Mouse (Mus musculus) ES-CJ7 (cell line): ENCODE results near the gene Asic5.

Source experiments
- DNase-seq: peaks from one replicate; pipeline ENCODE4 v3.0.0; 2011; ENCODE audit warnings: low read depth, low spot score

Gene Asic5

GRCm38 (mm10) chr3:81981990-81982389 lies at the start of gene Asic5:
Gene Asic5 (plus strand): TSS chr3:81982290.
- no peak for DNase-seq

GRCm38 (mm10) chr3:81933348-81933747 lies 48.7 kb upstream of the Asic5 start:
- no peak for DNase-seq

DNA sequence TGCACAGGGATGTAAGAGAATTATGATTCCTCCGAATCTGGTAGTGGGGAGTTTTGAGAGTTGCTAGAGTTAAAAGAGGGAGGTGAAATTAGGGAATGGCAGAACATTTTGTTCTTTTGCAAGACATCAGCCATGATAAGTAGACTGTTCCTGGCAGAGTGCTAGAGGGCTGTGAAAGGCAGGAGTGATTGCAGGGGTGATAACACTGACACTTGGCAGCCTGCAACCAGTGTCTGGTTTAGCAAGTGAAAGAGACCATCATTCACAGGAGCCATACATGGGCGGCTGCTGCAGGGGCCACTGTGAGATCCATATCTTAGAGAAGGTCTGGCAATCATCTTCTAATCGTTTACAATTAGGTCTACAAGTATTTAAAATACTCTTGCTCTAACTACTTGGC lies 43.2 kb upstream of the Asic5 start:
- no peak for DNase-seq

- DNase-seq = no peak
Observed at GRCm38 (mm10) chr3:81942341-81942740, 39.7 kb upstream of the Asic5 start.

- DNase-seq = no peak
Observed at GRCm38 (mm10) chr3:81943097-81943496, 39.0 kb upstream of the Asic5 start.

- no peak for DNase-seq
Observed at GRCm38 (mm10) chr3:81944851-81945393, 37.2 kb upstream of the Asic5 start.

- DNase-seq = no peak
Observed at GRCm38 (mm10) chr3:81949048-81949447, 33.0 kb upstream of the Asic5 start.

DNA sequence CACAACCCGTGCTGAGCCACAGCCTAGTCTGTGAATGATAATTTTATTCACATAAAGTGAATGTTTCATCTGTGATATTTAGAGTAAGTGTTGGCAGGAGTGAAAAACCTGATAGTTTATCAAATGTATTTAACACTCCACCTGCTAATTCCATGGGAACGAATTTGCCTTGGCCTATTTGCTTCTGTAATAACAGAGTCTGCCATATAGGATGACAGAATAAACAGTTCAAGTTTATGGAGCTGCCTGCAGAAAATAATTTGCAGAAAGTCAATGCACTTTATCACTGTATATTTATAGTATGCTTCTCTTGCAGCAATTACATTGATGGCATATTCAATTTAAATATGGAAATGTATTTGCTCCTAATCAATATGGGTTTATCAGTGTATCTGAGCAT lies 30.3 kb upstream of the Asic5 start:
- DNase-seq = no peak

DNA sequence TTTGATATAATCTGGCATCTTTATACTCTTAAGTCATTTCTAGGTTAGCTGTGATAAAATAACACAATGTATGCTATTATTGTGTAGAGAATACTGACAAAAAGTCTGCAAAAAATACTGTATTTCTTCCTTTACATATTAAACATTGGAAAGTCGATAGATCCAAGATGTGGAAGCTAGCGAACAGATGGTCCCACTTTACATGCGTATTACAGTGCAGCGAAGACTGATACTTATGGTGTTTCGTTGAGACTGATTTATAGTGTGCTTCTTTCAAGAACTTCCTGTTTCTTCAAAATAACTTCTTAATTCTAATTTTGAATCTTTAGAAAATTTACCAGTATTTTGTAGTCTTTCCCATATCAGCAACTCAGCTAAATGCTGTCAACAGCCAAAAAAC lies 24.6 kb upstream of the Asic5 start:
- no peak for DNase-seq

DNA sequence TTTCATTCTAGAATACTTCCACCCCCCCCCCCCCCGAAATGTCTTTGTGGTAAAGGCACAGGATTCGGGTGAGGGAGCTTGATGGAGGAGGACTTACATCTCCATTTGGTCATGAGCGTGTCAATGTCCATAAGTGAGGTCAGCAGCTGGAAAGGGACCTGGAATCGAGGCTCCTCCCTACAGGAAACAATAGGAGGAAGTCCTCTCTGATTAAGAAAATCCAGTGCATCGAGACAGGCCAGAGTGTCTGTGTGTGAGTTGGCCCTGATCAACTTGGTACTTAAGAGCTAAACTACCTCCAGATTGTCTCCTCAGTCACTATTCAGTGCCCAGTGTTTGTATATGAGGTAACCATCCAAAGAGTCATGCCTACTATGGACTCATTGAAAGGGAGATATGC lies 20.8 kb upstream of the Asic5 start:
- no peak for DNase-seq

DNA sequence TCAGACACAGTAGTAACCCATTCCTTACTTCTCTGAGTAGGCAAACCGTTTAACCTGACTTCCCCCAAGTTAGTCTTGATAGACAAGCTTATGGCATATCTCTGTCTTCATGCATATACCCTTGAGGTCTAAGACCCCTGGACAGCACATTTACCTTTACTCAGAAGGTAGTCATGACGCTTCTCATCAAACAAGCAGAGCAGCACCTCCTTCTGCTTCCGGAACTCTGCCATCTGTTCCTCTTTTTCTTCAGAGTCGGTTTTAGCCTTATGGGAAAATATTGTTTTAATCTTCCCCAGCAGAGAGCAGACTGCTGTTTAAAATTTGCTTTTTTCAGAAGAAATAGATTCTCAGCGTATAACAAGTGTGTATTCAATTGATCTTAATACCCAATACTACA lies 18.3 kb upstream of the Asic5 start:
- DNase-seq = no peak

GRCm38 (mm10) chr3:81964596-81964995 lies 17.5 kb upstream of the Asic5 start:
- DNase-seq = no peak

- DNase-seq = peak; percentile 2
Observed at GRCm38 (mm10) chr3:81975607-81976006, 6.5 kb upstream of the Asic5 start.

- no peak for DNase-seq
Observed at GRCm38 (mm10) chr3:81976102-81976501, 6.0 kb upstream of the Asic5 start, which contains the start of gene Tdo2. Gene Tdo2 (minus strand): TSS chr3:81976202.

- no peak for DNase-seq
Observed at GRCm38 (mm10) chr3:81981576-81981975, 514 bp upstream of the Asic5 start.

DNA sequence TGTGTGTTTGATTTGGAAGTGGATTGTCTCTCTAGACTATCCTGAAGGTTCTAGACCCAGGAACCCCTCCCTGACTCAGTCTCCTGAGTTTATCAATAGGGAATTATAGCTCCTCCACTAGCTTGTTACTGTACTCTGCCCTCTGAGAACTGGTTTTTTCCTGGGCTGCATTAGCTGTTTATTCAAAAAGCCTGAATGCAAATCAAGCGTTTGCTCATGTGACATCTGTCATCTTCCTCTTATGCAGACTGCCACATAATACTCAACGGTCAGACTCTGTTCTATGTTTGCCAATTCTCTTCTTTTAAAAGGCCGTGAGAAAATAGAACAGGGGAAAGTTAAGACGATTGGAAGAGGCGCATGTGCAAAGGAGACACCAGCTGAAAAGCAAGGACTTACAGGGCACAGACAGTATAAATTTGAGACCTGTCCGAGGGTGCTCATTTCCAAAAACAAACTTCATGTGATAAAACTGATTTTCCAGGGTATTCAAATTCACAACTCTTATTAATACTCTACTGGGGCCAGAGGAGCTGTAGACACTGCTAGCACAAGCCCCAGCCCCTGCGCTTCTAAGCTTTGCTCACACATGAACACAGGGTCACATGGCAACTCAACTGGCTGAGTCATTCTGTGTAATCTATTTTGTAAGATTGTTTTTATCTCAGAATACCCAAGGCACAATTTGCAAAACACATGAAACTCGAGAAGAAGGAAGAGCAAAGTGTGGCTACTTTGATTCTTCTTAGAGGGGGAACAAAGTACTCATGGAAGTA lies 1.2 kb downstream of the Asic5 start:
- no peak for DNase-seq

DNA sequence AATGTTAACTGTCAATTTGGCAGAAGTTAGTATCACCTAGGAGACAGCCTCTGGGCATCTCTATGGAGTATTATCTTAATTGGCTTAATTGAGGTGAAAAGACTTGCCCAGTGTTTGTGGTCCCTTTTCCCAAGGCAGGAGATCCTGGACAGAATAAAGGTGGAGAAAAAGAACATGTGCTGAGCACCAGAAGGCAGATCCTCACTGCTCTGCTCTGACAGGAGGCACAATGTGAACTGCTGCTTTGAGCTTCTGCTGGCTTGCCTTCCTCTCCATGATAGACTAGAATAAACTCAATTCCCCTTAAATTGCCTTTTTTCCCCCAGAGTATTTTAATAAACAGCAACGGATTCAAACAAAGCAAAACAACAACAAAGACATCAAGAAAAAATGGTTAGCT lies 3.0 kb downstream of the Asic5 start:
- no peak for DNase-seq

GRCm38 (mm10) chr3:81986103-81986502 lies 4.0 kb downstream of the Asic5 start:
- no peak for DNase-seq

DNA sequence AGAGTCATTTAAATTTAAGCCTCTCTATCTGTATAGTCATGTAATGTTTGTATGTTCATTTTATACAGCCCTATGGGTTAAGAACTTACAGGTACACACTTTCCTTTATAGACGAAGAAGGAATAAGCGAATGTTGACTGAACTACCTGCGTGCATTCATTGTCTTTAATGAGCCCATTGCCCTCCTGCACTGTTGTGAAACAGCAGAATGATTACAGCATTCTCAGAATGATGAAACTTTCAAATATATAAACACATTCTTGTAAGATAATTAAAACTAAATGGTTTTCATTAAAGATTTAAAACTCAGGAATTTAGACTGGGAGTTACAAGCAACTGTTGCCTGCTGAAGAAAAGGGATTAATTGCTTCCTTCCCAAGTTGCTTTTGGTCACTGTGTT lies 5.5 kb downstream of the Asic5 start:
- no peak for DNase-seq

DNA sequence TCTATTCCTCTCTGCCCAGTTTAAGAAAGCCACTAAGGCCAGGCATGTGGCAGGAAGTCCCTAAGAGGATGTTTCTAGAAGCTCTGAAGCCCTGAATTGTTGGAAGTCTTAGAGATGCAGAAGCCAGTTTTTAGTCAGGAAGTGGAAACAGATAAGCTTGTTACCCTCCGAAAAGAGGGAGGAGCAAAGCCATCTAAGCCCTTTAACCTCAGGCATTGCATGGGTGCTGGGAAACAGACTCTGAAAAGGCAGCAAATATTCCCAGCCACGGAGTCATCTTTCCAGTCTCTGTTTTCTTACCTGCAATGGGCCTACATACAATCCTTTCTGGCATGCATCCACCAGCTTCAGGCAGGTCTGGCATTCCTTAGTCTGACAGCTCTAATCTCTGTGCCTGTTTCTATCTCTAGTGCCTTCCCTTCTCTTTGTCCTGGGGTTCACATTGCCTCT lies 7.6 kb downstream of the Asic5 start:
- DNase-seq = no peak

GRCm38 (mm10) chr3:81990531-81990930 lies 8.4 kb downstream of the Asic5 start:
- DNase-seq = no peak

- no peak for DNase-seq
Observed at GRCm38 (mm10) chr3:81995371-81995770, 13.3 kb downstream of the Asic5 start.

DNA sequence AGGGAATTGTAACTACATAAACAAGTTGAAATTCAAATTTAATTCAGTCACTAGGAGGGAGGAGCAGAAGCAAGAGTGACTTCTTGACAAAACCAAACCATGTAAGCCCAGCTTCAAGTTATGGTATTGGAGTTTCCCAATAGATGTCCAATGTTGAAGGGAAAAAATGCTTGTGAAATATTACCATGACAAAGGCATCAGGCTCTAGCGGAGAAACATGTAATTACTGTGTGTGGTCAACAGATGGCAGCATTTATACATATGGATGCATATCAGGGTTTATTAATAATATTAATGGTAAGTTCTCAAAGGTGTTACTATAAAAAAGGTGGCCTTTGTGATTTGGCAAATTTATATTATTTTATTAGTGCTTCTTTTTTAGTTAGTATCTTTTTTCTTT lies 13.9 kb downstream of the Asic5 start:
- DNase-seq = peak; percentile 23
